Mouse (Mus musculus) retina, postnatal 7 days (tissue): ENCODE measurements around the gene Acacb.

Source experiments
- DNase-seq: peaks from one replicate; pipeline ENCODE4 v3.0.0-alpha.2; 2012; ENCODE audit warnings: low read depth, low spot score

Gene Acacb

GRCm38 (mm10) chr5:114146028-114146888, at the start of gene Acacb:
Gene Acacb (plus strand): TSS chr5:114146535.
- DNase-seq = no peak

DNA sequence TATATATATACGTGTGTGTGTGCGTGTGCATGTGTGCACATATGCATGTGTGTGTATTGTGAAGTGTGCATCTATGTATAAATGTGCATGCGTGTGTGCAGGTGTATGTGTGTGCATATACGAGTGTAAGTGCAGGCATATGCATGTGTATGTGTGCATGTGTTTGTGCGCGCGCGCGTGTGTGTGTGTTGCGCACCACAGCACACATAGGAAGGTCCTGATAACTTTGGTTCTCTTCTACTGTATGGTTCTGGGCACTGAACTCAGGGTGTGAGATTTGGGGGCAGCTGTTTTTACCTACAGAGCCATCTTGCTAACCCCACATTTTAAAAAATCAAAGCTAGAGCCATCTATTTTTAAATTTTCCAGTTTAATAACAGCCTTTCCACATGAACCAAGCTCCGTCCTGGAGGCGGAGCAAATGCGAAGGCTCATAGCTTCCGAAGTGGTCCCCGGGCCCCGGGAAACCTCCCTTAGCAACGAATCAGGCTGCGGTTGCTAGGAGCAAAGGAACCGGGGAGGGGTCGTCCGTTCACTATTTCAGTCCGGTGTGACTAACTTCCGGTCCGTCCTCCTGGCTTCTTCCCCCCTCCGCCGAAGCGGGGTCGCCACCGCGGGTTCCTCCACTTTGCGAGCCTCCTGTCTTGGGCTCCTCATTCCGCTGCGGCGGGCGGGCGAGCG, 46.5 kb upstream of the Acacb start:
- DNase-seq = peak; percentile 84

- no peak for DNase-seq
Measured at GRCm38 (mm10) chr5:114100390-114101099, 45.8 kb upstream of the Acacb start.

DNA sequence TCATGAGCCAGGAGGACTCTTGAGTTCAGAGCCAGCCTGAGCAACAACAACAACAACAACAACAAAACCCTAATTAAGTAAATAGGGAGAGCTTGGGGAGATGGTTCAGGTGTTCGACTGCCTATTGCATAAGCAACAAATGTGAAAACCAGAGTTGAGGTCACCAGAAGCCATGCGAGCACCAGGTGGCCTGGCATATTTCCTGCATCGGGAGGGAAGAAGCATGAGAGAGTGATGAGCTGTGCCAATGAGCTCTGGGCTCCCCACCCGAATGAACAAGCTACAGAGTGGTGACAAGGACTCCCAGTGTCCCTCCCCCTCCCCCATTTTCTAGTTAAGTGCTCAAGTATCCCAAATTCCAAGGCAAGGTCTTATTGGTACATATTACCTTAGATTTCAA, 44.5 kb upstream of the Acacb start:
- no peak for DNase-seq

DNA sequence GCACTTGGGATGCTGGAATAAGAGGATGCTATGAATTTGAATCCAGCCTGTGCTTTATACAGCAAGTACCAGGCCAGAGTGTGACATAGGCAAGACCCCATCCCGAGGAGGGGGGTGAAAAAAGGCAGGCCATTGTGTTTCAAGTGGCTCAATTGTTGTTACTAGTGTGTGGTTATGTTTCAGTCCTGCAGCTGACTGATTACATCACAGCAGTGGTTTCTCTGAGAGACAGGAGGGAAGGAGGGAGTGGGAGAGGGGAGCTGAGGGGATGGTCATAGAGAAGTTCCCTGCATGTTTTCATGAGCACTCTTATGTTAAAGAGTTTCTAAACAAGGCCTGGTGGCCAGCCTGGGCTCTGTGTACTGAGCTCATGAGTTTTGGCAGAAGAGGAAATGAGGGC, 43.5 kb upstream of the Acacb start:
- no peak for DNase-seq

GRCm38 (mm10) chr5:114106391-114106935, 39.9 kb upstream of the Acacb start:
- DNase-seq = no peak

DNA sequence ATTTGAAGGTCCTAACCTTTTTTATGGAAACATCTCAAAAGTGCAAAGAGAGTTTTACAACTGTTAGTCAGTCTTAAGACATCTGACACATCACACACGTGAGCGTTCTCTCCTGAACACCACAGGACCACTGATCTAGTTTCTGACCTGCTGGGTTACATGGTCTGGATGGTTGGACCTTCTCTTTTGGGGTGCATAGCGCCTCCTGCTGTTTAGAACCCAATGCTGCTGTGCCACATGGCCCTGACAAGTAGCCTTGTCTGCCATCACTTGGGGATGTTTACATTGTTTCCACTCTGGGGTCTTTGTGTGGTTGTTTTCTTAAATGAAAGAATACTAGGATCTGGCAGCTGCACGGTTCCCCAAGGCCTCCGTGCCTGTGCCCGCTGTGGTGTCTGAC, 33.0 kb upstream of the Acacb start:
- DNase-seq = no peak

DNA sequence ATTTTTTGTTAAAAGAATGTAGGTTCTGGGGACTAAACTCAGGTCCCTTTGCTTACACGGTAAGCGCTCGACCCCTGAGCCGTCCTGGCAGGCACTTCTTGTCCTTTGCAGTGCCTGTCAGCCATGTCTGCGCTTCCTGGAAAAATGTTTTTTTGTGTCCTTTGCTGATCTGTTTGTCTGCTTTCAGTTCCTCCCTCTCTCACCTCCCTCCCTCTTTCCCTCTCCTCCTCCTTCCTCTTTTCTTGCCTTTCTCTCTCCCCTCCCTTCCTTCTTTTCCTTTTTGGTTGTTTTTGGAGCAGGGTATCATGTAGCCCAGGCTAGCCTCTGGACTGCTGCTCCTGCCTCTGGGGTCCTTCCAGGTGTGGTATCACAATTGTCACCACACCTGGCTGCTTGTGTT, 31.3 kb upstream of the Acacb start:
- DNase-seq = no peak

GRCm38 (mm10) chr5:114116586-114116985, 29.7 kb upstream of the Acacb start:
- DNase-seq = no peak

- no peak for DNase-seq
Measured at GRCm38 (mm10) chr5:114119806-114120205, 26.5 kb upstream of the Acacb start.

DNA sequence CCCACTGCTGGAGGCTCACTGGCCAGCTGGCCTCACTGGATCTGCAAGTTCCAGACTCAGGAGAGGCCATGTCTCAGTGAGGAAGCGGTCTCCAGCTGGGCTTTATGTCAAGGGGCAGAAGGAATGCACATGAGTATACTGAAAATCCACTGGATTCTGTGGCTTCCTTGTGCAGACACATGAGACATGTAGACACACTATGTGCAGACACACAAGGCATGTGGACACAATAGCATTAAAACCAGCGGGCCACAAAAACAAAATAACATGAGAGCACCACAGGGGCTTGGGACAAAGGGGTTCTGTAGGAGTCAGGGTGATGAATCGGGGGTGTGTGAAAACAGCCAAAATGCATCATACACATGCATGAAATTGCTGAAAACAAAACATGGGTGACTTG, 20.3 kb upstream of the Acacb start:
- DNase-seq = no peak

GRCm38 (mm10) chr5:114126499-114127244, 19.7 kb upstream of the Acacb start:
- DNase-seq = no peak

DNA sequence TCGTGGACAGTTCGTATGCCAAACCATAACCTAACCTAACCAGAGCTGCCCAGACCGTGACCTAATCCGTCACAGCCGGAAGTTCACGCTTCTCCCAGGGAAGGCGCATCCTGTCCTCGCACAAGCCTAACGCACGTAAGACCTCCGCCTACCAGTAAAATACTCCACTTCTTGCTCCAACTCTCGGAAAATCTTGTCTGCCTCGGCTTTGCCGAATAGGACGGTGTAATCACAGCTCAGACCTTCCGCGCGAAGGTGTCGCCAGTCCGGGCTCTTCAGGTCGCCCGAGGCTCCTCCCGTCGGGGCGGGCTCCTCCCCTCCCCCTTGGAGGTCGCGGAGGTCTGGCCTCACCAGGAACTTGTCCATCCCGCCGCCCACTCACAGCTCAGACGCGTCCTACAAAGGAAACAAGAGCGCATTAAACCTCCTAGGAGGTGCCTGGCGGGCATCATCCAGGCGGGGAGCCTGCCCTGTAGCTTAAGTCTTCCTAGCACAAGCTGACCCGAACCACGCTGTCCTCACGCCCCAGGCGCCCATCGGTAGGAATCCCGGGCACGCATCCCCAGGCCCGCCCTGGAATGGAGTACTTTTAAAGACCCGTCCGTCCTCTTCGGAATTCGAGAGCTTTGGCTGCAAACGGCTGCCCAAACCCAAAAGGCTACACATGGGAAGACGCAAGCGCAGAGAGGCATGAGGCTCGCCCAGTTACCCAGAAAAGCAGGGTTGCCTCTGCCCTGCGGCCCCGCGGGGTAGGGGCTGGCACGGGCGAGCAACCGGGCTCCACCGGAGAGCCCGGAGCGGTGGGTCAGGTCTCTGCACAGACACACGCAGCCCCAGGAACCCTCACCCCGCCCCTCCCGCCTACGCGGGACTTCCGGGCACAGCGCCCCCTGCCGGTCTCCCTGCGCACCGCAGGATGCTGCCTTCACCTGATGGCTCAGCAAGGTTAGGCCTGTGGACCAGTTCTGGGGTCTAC, 18.7 kb upstream of the Acacb start, which contains the start of gene Alkbh2:
Gene Alkbh2, minus strand, starts transcription at position 845 of the 976 bp plus-strand sequence.
- peak; percentile 71 for DNase-seq

- no peak for DNase-seq
Measured at GRCm38 (mm10) chr5:114129550-114130210, 16.7 kb upstream of the Acacb start.

- DNase-seq = no peak
Measured at GRCm38 (mm10) chr5:114130211-114130605, 16.1 kb upstream of the Acacb start, which contains the start of gene Ung. Gene Ung (plus strand): TSS chr5:114130386.

- peak; percentile 83 for DNase-seq
Measured at GRCm38 (mm10) chr5:114130698-114131520, 15.4 kb upstream of the Acacb start.

- no peak for DNase-seq
Measured at GRCm38 (mm10) chr5:114131521-114131840, 14.9 kb upstream of the Acacb start.

DNA sequence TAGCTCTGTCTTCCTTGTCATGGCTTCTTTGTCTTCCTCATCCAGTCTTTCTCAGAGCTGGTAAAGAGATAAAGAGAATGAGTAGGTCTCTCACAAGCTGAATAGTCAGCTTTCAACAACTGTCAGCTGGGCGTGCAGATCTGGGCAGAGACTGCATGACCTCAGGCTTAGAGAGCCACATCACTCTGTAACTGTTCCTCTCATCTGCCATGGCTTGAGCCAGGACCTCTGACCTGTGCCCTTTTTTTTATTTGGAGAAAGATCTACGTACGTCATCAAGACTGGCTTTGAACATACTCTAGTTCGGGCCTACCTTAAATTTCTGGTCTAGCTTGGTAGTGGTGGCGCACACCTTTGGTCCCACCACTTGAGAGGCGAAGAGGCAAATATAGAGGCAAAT, 13.5 kb upstream of the Acacb start:
- no peak for DNase-seq

- DNase-seq = no peak
Measured at GRCm38 (mm10) chr5:114134091-114134534, 12.2 kb upstream of the Acacb start.
